Mouse (Mus musculus) spleen, adult 12 weeks (tissue): ENCODE data around the gene Arl4c.

Experiments
- DNase-seq: peaks from one replicate; pipeline ENCODE4 v3.0.0; 2022; ENCODE audit warnings: low spot score

Arl4c gene

GRCm38 (mm10) chr1:88701870-88702661 lies at the start of gene Arl4c:
Gene Arl4c (minus strand): TSS chr1:88702221.
- DNase-seq, result peak; percentile 42

- no peak for DNase-seq
Measured at GRCm38 (mm10) chr1:88751332-88751731, 49.3 kb upstream of the Arl4c start.

GRCm38 (mm10) chr1:88750576-88750975 lies 48.6 kb upstream of the Arl4c start:
- DNase-seq, result no peak

DNA sequence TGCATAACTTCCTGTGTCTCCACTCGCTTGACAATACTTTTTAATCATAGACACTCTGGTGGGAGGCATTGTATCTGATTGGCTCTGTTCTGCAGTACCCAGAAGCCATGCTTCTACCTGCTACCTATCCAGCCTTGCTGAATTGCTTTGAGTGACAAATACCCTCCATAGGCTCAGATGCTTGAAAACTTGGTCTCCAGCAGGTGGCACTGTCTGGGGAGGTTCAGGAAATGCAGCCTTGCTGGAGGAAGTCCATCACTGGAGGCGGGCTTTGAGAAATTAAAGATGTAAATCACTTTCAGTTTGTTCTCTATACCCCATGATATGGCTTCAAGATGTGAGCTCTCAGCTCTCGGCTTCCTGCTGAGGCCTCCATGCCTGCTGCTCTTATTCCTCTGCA lies 48.1 kb upstream of the Arl4c start:
- DNase-seq, result no peak

- DNase-seq, result no peak
Measured at GRCm38 (mm10) chr1:88749106-88749505, 47.1 kb upstream of the Arl4c start.

DNA sequence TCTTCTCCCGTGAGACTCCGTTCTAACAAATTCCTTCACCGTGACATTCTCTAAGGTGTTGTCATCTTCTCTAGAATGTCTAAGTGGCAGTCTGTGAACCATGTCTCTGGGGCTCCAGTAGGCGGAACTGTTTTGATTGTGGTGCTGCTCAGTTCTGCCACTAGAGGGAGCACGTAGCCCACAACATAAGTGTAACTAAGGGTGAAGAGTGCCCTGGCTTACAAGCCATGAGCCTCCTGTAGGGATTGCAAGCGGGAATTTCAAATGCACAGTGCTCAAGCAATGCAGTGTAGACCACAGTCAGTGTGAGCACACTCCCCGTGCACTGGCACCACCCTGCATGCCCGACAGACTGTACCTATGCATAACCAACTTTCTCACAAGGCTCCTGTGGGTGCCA lies 43.2 kb upstream of the Arl4c start:
- no peak for DNase-seq

DNA sequence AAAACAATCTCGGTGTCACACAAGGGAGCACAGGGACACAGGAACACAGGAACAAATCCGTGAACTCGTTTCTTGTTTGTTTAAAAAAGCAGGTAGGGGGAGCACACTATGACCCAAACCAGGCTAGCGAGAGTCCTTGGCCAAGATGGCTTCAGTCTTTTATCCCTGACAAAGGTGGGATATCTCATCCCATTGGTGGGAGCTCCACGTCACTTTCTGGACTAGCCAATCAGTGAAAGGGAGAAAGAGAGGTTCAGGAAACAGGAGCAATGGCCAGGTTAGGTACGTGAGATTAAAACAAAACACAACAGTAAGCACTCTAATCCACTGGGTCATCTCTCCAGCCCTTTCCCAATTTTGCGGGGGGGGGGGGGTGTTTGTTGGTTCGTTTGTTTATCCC lies 42.2 kb upstream of the Arl4c start:
- DNase-seq, result no peak

DNA sequence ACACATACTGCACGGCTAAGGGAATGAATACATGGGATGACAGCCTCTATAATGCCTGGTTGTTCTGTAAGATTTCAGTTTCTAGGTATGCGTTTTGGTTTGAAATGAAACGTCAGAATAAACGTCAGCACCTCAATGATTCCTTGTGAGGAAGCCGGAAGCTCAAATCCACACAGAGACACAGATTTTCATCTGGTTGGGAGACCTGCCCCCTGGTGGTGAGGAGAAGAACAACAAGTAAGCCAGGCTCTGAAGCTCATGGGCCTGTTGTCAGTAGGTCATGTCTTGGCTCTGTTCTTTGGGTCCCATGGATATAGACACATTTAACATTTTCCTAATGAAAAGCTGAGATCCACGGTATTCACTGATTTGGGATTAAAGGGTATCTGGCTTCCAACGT lies 40.4 kb upstream of the Arl4c start:
- no peak for DNase-seq

- DNase-seq, result no peak
Measured at GRCm38 (mm10) chr1:88739546-88739945, 37.5 kb upstream of the Arl4c start.

- DNase-seq, result no peak
Measured at GRCm38 (mm10) chr1:88738931-88739330, 36.9 kb upstream of the Arl4c start.

GRCm38 (mm10) chr1:88729496-88729895 lies 27.5 kb upstream of the Arl4c start:
- no peak for DNase-seq

DNA sequence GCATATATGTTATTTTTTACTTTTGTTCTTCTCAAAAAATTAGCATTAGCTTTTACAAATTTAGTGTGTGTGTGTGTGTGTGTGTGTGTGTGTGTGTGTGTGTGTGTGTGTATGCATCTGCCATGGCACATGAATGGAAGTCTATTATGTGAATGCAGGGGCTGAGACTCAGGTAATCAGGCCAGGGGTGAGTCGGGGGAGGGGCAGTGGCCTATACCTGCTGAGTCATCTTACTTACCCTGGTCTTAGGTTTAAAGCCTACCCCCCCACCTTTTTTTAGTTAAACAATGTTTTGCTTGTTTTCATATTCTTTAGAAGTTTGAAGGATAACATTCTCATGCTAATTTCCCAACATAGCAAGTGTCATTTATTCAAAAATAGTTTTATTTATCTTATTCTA lies 25.3 kb upstream of the Arl4c start:
- no peak for DNase-seq

GRCm38 (mm10) chr1:88725716-88726115 lies 23.7 kb upstream of the Arl4c start:
- DNase-seq, result no peak

DNA sequence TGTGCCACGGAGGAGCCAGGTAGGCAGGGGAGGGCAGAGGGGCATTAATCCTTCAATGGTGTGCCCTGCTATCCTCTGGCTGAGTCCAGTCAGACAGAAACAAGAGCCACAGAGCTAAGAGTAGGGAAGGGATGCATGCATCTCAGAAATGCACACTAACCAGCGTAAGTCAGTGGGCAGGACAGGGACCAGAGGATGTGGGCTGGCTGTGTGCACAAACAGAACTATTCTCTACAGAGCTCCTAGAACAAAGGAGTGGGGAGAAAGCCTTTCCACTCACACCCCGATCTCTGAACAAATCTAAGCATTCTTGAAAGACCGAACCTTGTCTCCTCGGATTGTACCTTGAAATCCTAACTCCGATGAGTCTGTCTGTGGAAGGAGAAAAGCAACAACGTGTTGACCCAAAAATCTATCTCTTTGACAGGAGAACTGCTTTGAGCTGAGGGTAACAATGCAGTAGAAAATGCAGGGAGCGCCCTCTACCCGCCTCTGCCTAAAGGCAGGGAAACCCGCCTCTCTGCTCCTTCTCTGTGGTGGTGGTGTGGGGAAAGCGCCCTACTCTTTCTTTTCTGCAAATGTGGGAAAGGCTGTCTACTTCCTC lies 18.7 kb upstream of the Arl4c start:
- no peak for DNase-seq

- no peak for DNase-seq
Measured at GRCm38 (mm10) chr1:88718563-88718962, 16.5 kb upstream of the Arl4c start.

GRCm38 (mm10) chr1:88717736-88718135 lies 15.7 kb upstream of the Arl4c start:
- DNase-seq, result no peak

DNA sequence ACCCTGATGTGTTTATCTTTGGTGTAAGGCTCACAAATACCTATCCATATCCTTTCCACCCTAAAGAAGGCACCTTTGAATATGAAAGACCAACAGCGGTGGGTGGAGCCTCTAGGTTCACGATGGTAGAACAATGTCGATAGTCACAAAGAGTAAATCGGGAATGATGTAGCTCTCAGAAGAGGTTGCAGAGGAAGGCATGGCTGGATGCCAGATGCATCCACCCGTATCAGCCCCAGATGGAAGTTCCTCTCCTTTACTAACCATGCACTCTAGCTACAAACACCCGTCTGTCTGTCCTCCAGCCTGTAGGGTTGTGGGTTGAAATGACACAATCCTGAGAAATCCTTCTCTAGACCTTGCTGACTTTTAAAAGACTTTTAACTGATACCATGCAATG lies 10.0 kb upstream of the Arl4c start:
- DNase-seq, result no peak

GRCm38 (mm10) chr1:88708646-88709305 lies 6.8 kb upstream of the Arl4c start:
- DNase-seq, result no peak

DNA sequence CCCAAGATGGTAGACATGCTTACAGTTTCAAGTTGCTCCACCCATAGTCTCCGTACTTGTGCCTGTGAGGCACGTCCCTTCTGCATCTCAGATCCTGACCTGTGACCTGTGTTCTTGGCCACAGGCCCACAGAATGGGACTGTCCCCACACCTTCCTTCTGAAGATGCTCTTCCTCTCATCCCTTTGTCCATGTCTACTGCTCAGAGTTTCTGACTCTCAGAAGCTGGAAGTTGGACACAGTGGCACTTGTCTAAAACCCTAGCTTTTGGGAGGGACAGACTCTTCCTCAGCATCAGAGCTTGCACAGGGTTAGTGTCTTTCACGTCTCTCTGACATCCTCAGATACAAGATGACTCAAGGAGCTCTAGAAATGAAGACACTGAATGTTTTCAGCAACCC lies 6.2 kb upstream of the Arl4c start:
- no peak for DNase-seq

DNA sequence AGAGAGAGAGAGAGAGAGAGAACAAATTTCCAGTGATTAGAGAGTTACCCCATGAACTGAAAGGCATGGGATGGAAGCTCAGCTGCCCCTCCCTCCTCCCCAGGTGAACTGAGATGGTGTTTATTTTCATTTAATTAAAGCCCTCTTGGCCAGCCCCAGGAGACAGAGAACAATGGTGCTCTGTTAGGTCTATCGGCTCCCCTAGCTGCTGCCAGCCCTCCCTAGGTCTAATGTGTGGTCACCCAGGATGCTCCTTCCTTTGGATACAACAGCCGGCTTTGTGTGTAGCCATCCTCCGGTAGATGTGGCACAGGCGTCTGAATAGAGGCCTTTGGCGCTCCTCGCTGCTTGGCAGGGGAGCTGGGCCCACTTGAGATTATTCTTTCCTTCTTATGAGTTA lies 5.5 kb upstream of the Arl4c start:
- DNase-seq, result no peak

GRCm38 (mm10) chr1:88705799-88706198 lies 3.8 kb upstream of the Arl4c start:
- DNase-seq, result peak; percentile 50

DNA sequence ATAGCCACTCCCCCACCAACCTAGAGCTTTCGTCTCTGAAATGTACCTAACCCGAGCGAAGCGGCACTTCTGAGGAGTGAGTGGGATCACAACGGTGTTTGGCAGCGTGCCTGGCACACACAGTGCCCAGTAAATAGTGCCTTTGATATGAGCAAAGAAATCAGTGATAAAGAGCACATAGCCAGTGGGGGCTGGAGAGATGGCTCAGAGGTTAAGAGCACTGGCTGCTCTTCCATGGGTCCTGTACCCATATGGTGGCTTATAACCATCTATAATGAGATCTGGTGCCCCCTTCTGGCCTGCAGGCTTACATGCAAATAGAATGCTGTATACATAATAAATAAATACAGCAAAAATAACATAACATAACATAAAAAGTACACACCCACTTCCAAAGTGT lies 3.0 kb upstream of the Arl4c start:
- DNase-seq, result no peak
